Mouse (Mus musculus): ENCODE results near the gene Ankrd33b. TPM values are rescaled to one million over a fixed set of nuclear protein-coding genes. Genes with fewer than 3 reads are reported as not detected.

The Ankrd33b gene
- polyA plus RNA-seq, 1 experiment from 2014 or later = 3.0 TPM

GRCm38 (mm10) chr15:31318158-31318955 lies 49.2 kb downstream of the Ankrd33b start:
- peak; percentile 47 for DNase-seq
- Histone ChIP-seq H3K4me2 (no peak overlapping the region), H3K9me3 (ENCODE audit: low read depth, low read length) (no peaks in the 10 kb centered on the region), H3K27me3 (ENCODE audit: insufficient read depth, low read length) (no peaks in the 10 kb centered on the region), H3K27ac (ENCODE audit: low read depth) (peak overlapping the region; percentile 43; the same call in 1 of the 2 replicates), H3K4me1 (ENCODE audit: insufficient read depth) (no peaks in the 10 kb centered on the region), H3K9ac (no peak overlapping the region), H3K4me3 (ENCODE audit: low read depth, low read length) (no peak overlapping the region), H3K36me3 (ENCODE audit: insufficient read depth) (no peaks in the 10 kb centered on the region)
- WGBS = 28% methylated on average over 6 of the region's 6 CpGs
- ATAC-seq (ENCODE audit: insufficient read depth) = peak; percentile 62; the same call in 1 of the 2 replicates
- no peak for TF ChIP-seq CTCF (IDR thresholded peaks at IDR 0.05; ENCODE audit: low read depth)

DNA sequence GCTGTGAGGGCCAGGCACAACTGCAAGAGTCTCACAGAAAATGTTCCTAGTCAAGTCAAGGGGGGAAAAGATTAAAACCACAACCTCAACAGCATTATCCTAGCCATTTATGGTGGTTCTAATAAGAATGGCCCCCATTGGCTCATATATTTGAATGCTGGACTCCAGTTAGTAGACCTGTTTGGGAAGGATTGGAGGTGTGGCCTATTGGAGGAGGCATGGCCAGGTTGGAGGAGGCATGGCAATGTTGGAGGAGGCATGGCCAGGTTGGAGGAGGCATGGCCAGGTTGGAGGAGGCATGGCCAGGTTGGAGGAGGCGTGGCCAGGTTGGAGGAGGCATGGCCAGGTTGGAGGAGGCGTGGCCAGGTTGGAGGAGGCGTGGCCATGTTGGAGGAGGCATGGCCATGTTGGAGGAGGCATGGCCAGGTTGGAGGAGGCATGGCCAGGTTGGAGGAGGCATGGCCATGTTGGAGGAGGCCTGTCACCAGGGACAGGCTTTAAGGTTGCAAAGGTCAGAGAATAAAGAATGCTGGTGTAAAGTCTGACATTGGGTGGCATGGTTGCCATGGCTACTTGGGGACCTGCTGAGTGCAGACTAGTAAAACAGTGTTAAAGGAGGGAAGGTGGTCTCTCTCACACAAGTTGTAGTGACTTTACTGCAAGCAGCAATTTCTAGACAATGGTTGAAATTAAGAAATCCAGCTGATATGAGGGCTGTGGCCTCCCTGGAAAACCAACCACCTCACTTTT lies 50.3 kb downstream of the Ankrd33b start:
- H3K4me1 ChIP-seq (ENCODE audit: insufficient read depth) = no peaks in the 10 kb centered on the region
- H3K27me3 ChIP-seq (ENCODE audit: insufficient read depth, low read length) = no peaks in the 10 kb centered on the region
- no peak overlapping the region for H3K9ac ChIP-seq
- TF ChIP-seq CTCF (IDR thresholded peaks at IDR 0.05; ENCODE audit: low read depth) = no peak
- DNase-seq = no peak
- no peaks in the 10 kb centered on the region for H3K36me3 ChIP-seq (ENCODE audit: insufficient read depth)
- H3K27ac ChIP-seq (ENCODE audit: low read depth) = peak overlapping the region; percentile 43; the same call in 1 of the 2 replicates
- no peak overlapping the region for H3K4me3 ChIP-seq (ENCODE audit: low read depth, low read length)
- H3K4me2 ChIP-seq = no peak overlapping the region
- no peaks in the 10 kb centered on the region for H3K9me3 ChIP-seq (ENCODE audit: low read depth, low read length)
- 76% methylated on average over 3 of the region's 3 CpGs for WGBS
- ATAC-seq (ENCODE audit: insufficient read depth) = no peak

DNA sequence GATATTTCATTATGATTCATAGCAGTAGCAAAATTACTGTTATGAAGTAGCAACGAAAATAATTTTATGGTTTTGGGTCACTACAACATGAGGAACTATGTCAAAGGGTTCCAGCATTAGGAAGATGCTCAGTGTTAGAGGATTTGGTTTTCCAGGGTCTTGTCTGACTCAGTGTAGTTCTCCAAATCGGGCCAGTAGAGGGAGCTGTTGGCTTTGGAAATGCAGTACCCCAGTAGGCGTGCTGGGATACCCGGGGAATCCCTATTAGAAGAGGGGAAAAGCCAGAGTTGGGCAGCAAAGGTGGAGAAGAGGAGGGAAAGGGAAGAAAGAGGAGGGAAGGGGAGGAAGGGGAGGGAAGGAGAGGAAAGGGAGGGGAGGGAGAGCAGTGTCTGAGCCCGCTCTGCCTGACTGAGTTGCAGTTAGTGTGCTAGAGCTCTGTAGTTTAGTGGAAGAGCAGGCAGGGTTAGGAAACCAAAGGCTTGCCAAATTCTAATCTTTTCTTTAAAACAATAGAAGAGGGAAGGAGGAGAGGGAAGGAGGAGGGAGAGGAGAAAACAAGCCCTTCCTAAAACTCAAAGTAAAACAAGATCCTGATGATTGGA lies 51.8 kb downstream of the Ankrd33b start:
- no peaks in the 10 kb centered on the region for H3K9me3 ChIP-seq (ENCODE audit: low read depth, low read length)
- H3K27me3 ChIP-seq (ENCODE audit: insufficient read depth, low read length) = no peaks in the 10 kb centered on the region
- H3K4me2 ChIP-seq = no peak overlapping the region
- no peak overlapping the region for H3K27ac ChIP-seq (ENCODE audit: low read depth)
- no peaks in the 10 kb centered on the region for H3K36me3 ChIP-seq (ENCODE audit: insufficient read depth)
- 6% methylated on average over 5 of the region's 5 CpGs for WGBS
- ATAC-seq (ENCODE audit: insufficient read depth) (peak; percentile 84; the same call in 1 of the 2 replicates), DNase-seq (peak; percentile 95)
- TF ChIP-seq CTCF (IDR thresholded peaks at IDR 0.05; ENCODE audit: low read depth) = peak; percentile 87
- H3K9ac ChIP-seq = no peak overlapping the region
- H3K4me1 ChIP-seq (ENCODE audit: insufficient read depth) = no peaks in the 10 kb centered on the region
- H3K4me3 ChIP-seq (ENCODE audit: low read depth, low read length) = no peak overlapping the region

DNA sequence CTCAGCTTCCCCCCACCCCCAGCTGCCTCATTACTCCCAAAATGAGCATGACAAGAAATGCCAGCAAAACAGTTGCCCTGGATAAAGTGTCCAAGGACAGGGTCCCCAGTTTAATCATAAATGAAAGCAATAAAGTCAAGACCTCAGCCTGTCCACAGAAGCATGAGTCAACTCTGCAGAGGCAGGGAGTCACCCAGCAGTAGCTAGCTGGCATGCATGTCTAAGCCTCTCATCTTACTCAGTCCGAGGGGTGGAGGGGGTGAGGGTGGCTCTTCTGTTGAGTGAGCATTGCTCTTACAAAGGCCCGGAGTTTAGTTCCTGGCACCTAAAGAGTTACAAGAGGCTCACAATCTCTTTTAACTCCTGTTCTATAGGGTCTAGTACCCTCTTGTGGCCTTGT lies 55.5 kb downstream of the Ankrd33b start:
- no peak overlapping the region for H3K4me2 ChIP-seq
- no peak for TF ChIP-seq CTCF (IDR thresholded peaks at IDR 0.05; ENCODE audit: low read depth)
- H3K4me1 ChIP-seq (ENCODE audit: insufficient read depth) = no peaks in the 10 kb centered on the region
- H3K27me3 ChIP-seq (ENCODE audit: insufficient read depth, low read length) = no peaks in the 10 kb centered on the region
- DNase-seq (no peak), ATAC-seq (ENCODE audit: insufficient read depth) (no peak)
- H3K36me3 ChIP-seq (ENCODE audit: insufficient read depth) = no peaks in the 10 kb centered on the region
- no peak overlapping the region for H3K9ac ChIP-seq
- no peak overlapping the region for H3K4me3 ChIP-seq (ENCODE audit: low read depth, low read length)
- no peaks in the 10 kb centered on the region for H3K9me3 ChIP-seq (ENCODE audit: low read depth, low read length)
- WGBS = 64% methylated on average over 2 of the region's 2 CpGs
- H3K27ac ChIP-seq (ENCODE audit: low read depth) = no peak overlapping the region

DNA sequence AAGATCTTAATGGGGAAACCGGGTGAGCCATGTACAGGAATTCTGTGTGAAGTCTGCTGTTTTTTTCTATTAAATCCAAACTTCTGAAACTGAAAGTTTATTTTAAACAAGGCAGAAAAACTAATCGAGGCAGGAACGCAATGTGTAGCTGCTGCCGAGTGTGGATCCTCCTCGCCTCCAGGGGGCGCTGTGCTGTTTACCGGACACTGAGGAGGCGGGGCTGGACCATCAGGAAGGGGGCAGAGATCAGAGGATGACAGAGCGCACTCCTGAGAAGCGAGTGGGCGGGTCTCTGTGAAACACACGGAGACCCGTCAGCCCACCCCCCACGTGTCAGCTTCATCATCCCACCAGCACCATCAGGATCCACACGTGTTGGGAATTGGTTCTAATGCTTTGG lies 58.0 kb downstream of the Ankrd33b start:
- TF ChIP-seq CTCF (IDR thresholded peaks at IDR 0.05; ENCODE audit: low read depth) = peak; percentile 59

DNA sequence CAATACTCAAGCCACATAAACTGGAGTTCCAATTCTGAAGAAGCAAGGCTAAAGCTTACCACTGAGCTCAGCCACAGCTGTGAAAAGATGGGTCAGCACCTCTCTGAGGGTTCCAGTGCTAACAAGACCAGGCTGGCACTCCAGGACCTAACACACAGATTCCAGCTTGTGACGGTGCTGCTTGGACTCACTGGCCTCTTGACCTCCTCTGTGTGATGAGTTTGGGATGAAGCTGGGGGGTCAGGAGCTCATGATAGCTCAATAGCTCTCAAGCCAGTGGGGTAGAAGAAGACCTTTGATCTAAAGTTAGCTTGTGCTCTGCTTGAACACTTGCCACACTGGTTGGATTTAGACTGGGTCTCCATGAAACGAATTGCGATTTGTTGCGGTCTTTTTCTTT lies 60.8 kb downstream of the Ankrd33b start:
- H3K4me3 ChIP-seq (ENCODE audit: low read depth, low read length) = no peak overlapping the region
- H3K9ac ChIP-seq = no peak overlapping the region
- 76% methylated on average over 4 of the region's 4 CpGs for WGBS
- no peak overlapping the region for H3K27ac ChIP-seq (ENCODE audit: low read depth)
- H3K9me3 ChIP-seq (ENCODE audit: low read depth, low read length) = no peaks in the 10 kb centered on the region
- no peaks in the 10 kb centered on the region for H3K4me1 ChIP-seq (ENCODE audit: insufficient read depth)
- H3K27me3 ChIP-seq (ENCODE audit: insufficient read depth, low read length) = no peaks in the 10 kb centered on the region
- no peak for TF ChIP-seq CTCF (IDR thresholded peaks at IDR 0.05; ENCODE audit: low read depth)
- ATAC-seq (ENCODE audit: insufficient read depth) (no peak), DNase-seq (no peak)
- no peaks in the 10 kb centered on the region for H3K36me3 ChIP-seq (ENCODE audit: insufficient read depth)
- H3K4me2 ChIP-seq = no peak overlapping the region

More for the DNA sequence above, 58.0 kb downstream of the Ankrd33b start:
- WGBS = 68% methylated on average over 15 of the region's 15 CpGs
- Histone ChIP-seq H3K4me2 (no peak overlapping the region), H3K9me3 (ENCODE audit: low read depth, low read length) (no peaks in the 10 kb centered on the region), H3K9ac (no peak overlapping the region), H3K36me3 (ENCODE audit: insufficient read depth) (no peaks in the 10 kb centered on the region), H3K27ac (ENCODE audit: low read depth) (no peak overlapping the region), H3K27me3 (ENCODE audit: insufficient read depth, low read length) (no peaks in the 10 kb centered on the region), H3K4me1 (ENCODE audit: insufficient read depth) (no peaks in the 10 kb centered on the region), H3K4me3 (ENCODE audit: low read depth, low read length) (no peak overlapping the region)
- DNase-seq = no peak
- no peak for ATAC-seq (ENCODE audit: insufficient read depth)

DNA sequence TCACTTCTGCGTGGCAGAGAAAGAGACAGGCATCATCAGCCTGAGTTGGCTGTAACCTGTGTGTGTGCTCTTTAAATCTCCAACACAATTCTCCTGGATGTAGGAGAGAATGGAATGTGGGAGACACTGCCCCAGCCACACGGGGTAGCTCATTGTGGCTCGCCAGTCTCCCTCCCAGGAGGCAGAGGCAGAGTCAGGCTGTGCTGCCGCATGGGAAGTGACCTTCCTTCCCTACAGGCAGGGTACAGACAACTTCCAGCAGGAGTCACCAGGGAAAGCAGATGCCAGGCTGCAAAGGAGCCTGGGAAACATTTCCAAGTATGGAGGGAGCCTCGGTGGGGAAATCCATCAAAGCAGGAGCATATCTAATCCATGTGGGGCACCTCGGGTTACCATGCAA lies 62.3 kb downstream of the Ankrd33b start:
- no peak for TF ChIP-seq CTCF (IDR thresholded peaks at IDR 0.05; ENCODE audit: low read depth)
- no peak for ATAC-seq (ENCODE audit: insufficient read depth)
- Histone ChIP-seq H3K9me3 (ENCODE audit: low read depth, low read length) (no peaks in the 10 kb centered on the region), H3K9ac (no peak overlapping the region), H3K36me3 (ENCODE audit: insufficient read depth) (no peaks in the 10 kb centered on the region), H3K4me3 (ENCODE audit: low read depth, low read length) (no peak overlapping the region), H3K4me2 (no peak overlapping the region), H3K4me1 (ENCODE audit: insufficient read depth) (no peaks in the 10 kb centered on the region), H3K27ac (ENCODE audit: low read depth) (no peak overlapping the region), H3K27me3 (ENCODE audit: insufficient read depth, low read length) (no peaks in the 10 kb centered on the region)
- 41% methylated on average over 6 of the region's 6 CpGs for WGBS
- DNase-seq = no peak

All from lung, embryonic 14.5 days (tissue).